ENCODE assay signal across 11 mouse cellular contexts in the genomic region with DNA sequence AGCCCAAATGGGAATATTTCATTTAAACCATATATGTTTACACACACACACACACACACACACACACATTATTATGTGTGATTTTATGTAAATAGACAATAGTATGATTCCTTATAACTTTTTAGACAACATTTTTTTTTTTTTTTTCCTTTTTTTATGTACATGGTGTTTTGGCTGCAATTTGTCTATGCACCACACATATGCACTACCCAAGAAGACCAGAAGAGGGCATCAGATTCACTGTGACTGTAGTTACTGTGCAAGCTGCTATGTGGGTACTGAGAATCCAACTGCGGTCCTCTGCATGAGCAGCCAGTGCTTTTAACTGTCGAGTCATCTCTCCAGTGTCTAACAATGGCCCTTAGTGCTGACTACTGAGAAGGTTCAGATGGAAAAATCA. TPM values are rescaled to one million over a fixed set of nuclear protein-coding genes. Genes with fewer than 3 reads are reported as not detected.
DNase-seq lines count a peak whose midpoint lies in the region; ATAC-seq and TF ChIP-seq lines count a peak whose summit lies in the region.
"Had no signal": no experiment of that assay in that cellular context is flagged by ENCODE, and none has a peak within 500 bp of the region (broad histone marks: within the 10 kb centered on the region; RNA-seq: fewer than 3 reads in every experiment).

No protein-coding gene starts in this region.

- in situ Hi-C loops in ES-E14 (cut with MboI; ENCODE audit: low sequenced_read_pairs in 2 of 2, unreplicated experiment in 2 of 2) = no loop called here

- no peak overlapping the region for H3K9ac ChIP-seq in ES-E14 (ENCODE audit: insufficient read depth, low read depth, low read length, poor library complexity, severe bottlenecking)
- H3K9ac ChIP-seq in forebrain, embryonic 14.5 days (ENCODE audit: low read length) = no peak overlapping the region
- H3K9ac ChIP-seq: heart, embryonic 13.5 days had no signal

- no peak for ATAC-seq in forebrain, embryonic 14.5 days

- H3K4me2 ChIP-seq in forebrain, embryonic 14.5 days (ENCODE audit: low read length) = no peak overlapping the region
- H3K4me2 ChIP-seq: heart, embryonic 13.5 days had no signal

- no peak overlapping the region for H3K4me3 ChIP-seq in left cerebral cortex, adult 2 months
- H3K4me3 ChIP-seq in ES-E14 (ENCODE audit: insufficient read depth in 1 of 2, low read depth in 1 of 2, low read length in 2 of 2, poor library complexity in 1 of 2, severe bottlenecking in 1 of 2) = no peak overlapping the region
- H3K4me3 ChIP-seq in forebrain, embryonic 14.5 days (ENCODE audit: low read depth, low read length) = no peak overlapping the region
- H3K4me3 ChIP-seq: heart, embryonic 13.5 days; midbrain, embryonic 10.5 days had no signal

- peak; percentile 10 for TF ChIP-seq CTCF in left cerebral cortex, adult 2 months (IDR thresholded peaks at IDR 0.05)

- peaks cover 8 to 36% of the 10 kb centered on the region in 2 experiments for H3K4me1 ChIP-seq in ES-E14 (ENCODE audit: control insufficient read depth in 2 of 2, insufficient read depth in 2 of 2, low read length in 2 of 2, poor library complexity in 1 of 2)
- no peaks in the 10 kb centered on the region for H3K4me1 ChIP-seq in forebrain, embryonic 14.5 days (ENCODE audit: control insufficient read depth, insufficient read depth, low read length)
- H3K4me1 ChIP-seq: heart, embryonic 13.5 days; midbrain, embryonic 10.5 days had no signal

- H3K36me3 ChIP-seq in ES-E14 (ENCODE audit: control insufficient read depth, insufficient read depth, low read length, poor library complexity, severe bottlenecking) = no peaks in the 10 kb centered on the region
- no peaks in the 10 kb centered on the region for H3K36me3 ChIP-seq in forebrain, embryonic 14.5 days (ENCODE audit: control insufficient read depth, insufficient read depth, low read length)
- H3K36me3 ChIP-seq: heart, embryonic 13.5 days; midbrain, embryonic 10.5 days had no signal

- no peak overlapping the region for H3K27ac ChIP-seq in left cerebral cortex, adult 2 months
- no peak overlapping the region for H3K27ac ChIP-seq in ES-E14 (ENCODE audit: insufficient read depth, low read depth, low read length, poor library complexity, severe bottlenecking)
- H3K27ac ChIP-seq in forebrain, embryonic 14.5 days (ENCODE audit: low read depth, low read length) = no peak overlapping the region
- H3K27ac ChIP-seq: heart, embryonic 13.5 days; midbrain, embryonic 10.5 days had no signal

- WGBS in forebrain, embryonic 14.5 days = 93% methylated on average over 2 of the region's 2 CpGs

- no peaks in the 10 kb centered on the region for H3K9me3 ChIP-seq in ES-E14 (ENCODE audit: control insufficient read depth, insufficient read depth, low read depth, low read length)
- H3K9me3 ChIP-seq in forebrain, embryonic 14.5 days (replicated peaks; ENCODE audit: control insufficient read depth, low read length) = no peaks in the 10 kb centered on the region
- H3K9me3 ChIP-seq: midbrain, embryonic 10.5 days had no signal

- no peaks in the 10 kb centered on the region for H3K27me3 ChIP-seq in forebrain, embryonic 14.5 days (replicated peaks; ENCODE audit: control insufficient read depth, insufficient read depth, low read length)
- H3K27me3 ChIP-seq: heart, embryonic 13.5 days had no signal

- no peak for DNase-seq in left cerebral cortex, adult 2 months (ENCODE audit: extremely low spot score in 1 of 2, low spot score in 2 of 2)
- DNase-seq in left cerebral cortex, adult 18-20 months (ENCODE audit: low spot score in 2 of 2) = no peak
- DNase-seq in B cell, adult 2 months = peak; percentile 54 to 55
- DNase-seq in ES-E14 (ENCODE audit: low read depth, low spot score) = no peak
- peak; percentile 68 for DNase-seq in induced T-regulatory cell, adult 2 months (ENCODE audit: low read depth)
- DNase-seq in cerebellum, adult 9-11 months = no peak
- no peak for DNase-seq in forebrain, embryonic 14.5 days (ENCODE audit: low spot score)
- DNase-seq: layer of hippocampus, adult 9-11 months; thymus, postnatal 36 days had no signal

- intact Hi-C loops in left cerebral cortex, adult 2 months (cut with DNase I) = no loop called here

TF ChIP-seq in ES-E14, 5 proteins besides CTCF, POLR2A, EP300 and RAD21:
- TF ChIP-seq MAFK (IDR thresholded peaks at IDR 0.05; ENCODE audit: insufficient read depth, low read depth, low read length) = no peak
- peak; percentile 66 for TF ChIP-seq ZNF384 (IDR thresholded peaks at IDR 0.05; ENCODE audit: low read depth, low read length)

RNA-seq across cellular contexts. Expression of gene She, which starts 24.4 kb away (rescaled TPM):
- 1 to 10 TPM; 3.1 to 3.7 TPM for total RNA-seq in left cerebral cortex, adult 2 months (2021)
- 1 to 10 TPM; 3.0 to 3.8 TPM for total RNA-seq in left cerebral cortex, adult 18-20 months (2021)
- total RNA-seq in ES-E14 (2012; rRNA removed) = 2.0 and 2.6 TPM in 2 replicates
- polyA plus RNA-seq in forebrain, embryonic 14.5 days (2014; fragmentation: Nextera tagmentation; extraction: Ambion mirVana) = 0.93 and 0.95 TPM in 2 replicates

RNA-seq across cellular contexts. Expression of gene Ube2q1, which starts 33.3 kb away (rescaled TPM):
- 10 to 100 TPM; 83.9 to 90.7 TPM for total RNA-seq in left cerebral cortex, adult 2 months (2021)
- 10 to 100 TPM; 86.0 to 90.3 TPM for total RNA-seq in left cerebral cortex, adult 18-20 months (2021)
- 45.2 and 47.6 TPM in 2 replicates for total RNA-seq in ES-E14 (2012; rRNA removed)
- 18.4 and 24.9 TPM in 2 replicates for polyA plus RNA-seq in forebrain, embryonic 14.5 days (2014; fragmentation: Nextera tagmentation; extraction: Ambion mirVana)

RNA-seq across cellular contexts. Expression of gene Chrnb2, which starts 42.3 kb away (rescaled TPM):
- total RNA-seq in left cerebral cortex, adult 2 months (2021) = 10 to 100 TPM; 29.0 to 29.3 TPM
- total RNA-seq in left cerebral cortex, adult 18-20 months (2021) = 10 to 100 TPM; 28.6 to 30.0 TPM
- 0.67 and 2.1 TPM in 2 replicates for total RNA-seq in ES-E14 (2012; rRNA removed)
- polyA plus RNA-seq in forebrain, embryonic 14.5 days (2014; fragmentation: Nextera tagmentation; extraction: Ambion mirVana) = 22.7 and 25.5 TPM in 2 replicates

Comparison
In these comparisons a context has a peak if more than half of its experiments do, and no peak if none do; other contexts are left out.
1. DNase-seq: peak in B cell, adult 2 months (2 of 2) and induced T-regulatory cell, adult 2 months (single experiment); none in left cerebral cortex, adult 2 months (0 of 2), left cerebral cortex, adult 18-20 months (0 of 2), ES-E14 (single experiment), cerebellum, adult 9-11 months (single experiment) and forebrain, embryonic 14.5 days (single experiment).